Mouse (Mus musculus) embryonic fibroblast, embryonic 13.5 days (primary cell): Measurements from ENCODE around the gene Snx14.

Experiments
- CTCF ChIP-seq: IDR thresholded peaks from 2 replicates; pipeline ENCODE4 v1.5.1; 2011; ENCODE audit warnings: mild to moderate bottlenecking, control low read depth, low read length, moderate library complexity, borderline replicate concordance; ENCODE audit not compliant: insufficient read depth
- POLR2A ChIP-seq: IDR thresholded peaks from 2 replicates; pipeline ENCODE4 v1.6.1; 2011; ENCODE audit warnings: low read depth, mild to moderate bottlenecking, control low read depth, low read length, moderate library complexity

GRCm38 (mm10) chr9:88438555-88439237 lies at the start of gene Snx14:
- TF ChIP-seq CTCF = no peak
- peak; percentile 84 for TF ChIP-seq POLR2A
